In the genomic region with DNA sequence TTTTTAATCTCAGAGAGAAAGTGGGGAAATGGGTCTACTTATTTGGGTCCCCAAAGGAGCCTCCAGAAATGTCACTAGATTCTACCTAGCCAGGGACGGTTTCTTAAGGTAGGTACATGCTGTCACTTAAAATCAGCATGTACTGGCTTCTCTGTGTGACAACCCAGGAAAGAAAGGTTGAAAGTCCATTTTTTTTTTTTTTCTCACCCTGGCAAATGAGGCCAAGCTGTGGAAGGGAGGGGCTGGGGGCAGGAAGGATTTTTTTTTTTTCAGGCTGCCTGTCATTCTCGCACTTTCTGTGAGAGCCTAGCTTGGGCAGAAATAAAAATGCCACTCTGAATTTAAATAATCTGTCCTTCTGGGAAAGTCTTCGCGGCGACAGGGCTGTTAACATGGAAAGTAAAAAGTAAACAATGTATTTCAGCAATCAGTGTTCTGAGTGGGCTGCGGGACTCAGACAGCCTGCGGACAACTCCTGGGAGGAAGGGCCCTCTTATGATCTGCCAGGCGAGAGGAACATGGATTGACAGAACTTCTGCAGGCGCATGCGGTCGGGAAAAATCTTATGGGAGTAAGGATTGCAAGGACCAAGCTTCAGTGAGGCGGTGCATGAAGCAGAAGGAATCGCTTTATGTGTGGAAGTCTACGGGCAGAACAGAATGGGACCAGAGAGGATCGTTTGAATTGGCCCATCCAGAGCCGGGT, we compare ENCODE assay signal across 8 mouse cellular contexts.
DNase-seq lines count a peak whose midpoint lies in the region; ATAC-seq and TF ChIP-seq lines count a peak whose summit lies in the region.

No protein-coding gene starts in this region.

- H3K4me1 ChIP-seq in cerebellum, adult 2 months (ENCODE audit: control insufficient read depth, insufficient read depth, low read length) = no peaks in the 10 kb centered on the region
- peaks cover 0 to 2% of the 10 kb centered on the region in 2 experiments; a peak in 1 of 4 replicates for H3K4me1 ChIP-seq in ES-E14 (ENCODE audit: control insufficient read depth in 2 of 2, insufficient read depth in 2 of 2, low read length in 2 of 2, poor library complexity in 1 of 2)
- H3K4me1 ChIP-seq in hindbrain, embryonic 11.5 days (replicated peaks; ENCODE audit: control insufficient read depth, insufficient read depth, low read length) = 0 out of 2 replicates have a peak, but pooled peaks cover 2% of the 10 kb centered on the region
- no peaks in the 10 kb centered on the region for H3K4me1 ChIP-seq in liver, embryonic 15.5 days (replicated peaks)

- no peak overlapping the region for H3K27ac ChIP-seq in cerebellum, adult 2 months (ENCODE audit: insufficient read depth, low read length)
- no peak overlapping the region for H3K27ac ChIP-seq in ES-E14 (ENCODE audit: insufficient read depth, low read depth, low read length, poor library complexity, severe bottlenecking)
- H3K27ac ChIP-seq in hindbrain, embryonic 11.5 days (ENCODE audit: low read depth, low read length) = no peak overlapping the region
- H3K27ac ChIP-seq in liver, embryonic 15.5 days (replicated peaks) = no peak overlapping the region

- 4% methylated on average over 16 of the region's 16 CpGs for WGBS in cerebellum, adult 2 months
- 22% methylated on average over 16 of the region's 16 CpGs for WGBS in hindbrain, embryonic 11.5 days
- WGBS in liver, embryonic 15.5 days (ENCODE audit: insufficient replicate concordance) = 21% methylated on average over 16 of the region's 16 CpGs

- TF ChIP-seq POLR2A in cerebellum, adult 2 months (IDR thresholded peaks at IDR 0.05; ENCODE audit: borderline replicate concordance, insufficient read depth, low read length) = no peak

- no peaks in the 10 kb centered on the region for H3K9me3 ChIP-seq in ES-E14 (ENCODE audit: control insufficient read depth, insufficient read depth, low read depth, low read length)
- no peaks in the 10 kb centered on the region for H3K9me3 ChIP-seq in hindbrain, embryonic 11.5 days (ENCODE audit: control insufficient read depth, low read length)
- H3K9me3 ChIP-seq in liver, embryonic 15.5 days (replicated peaks) = no peaks in the 10 kb centered on the region

- no peak for DNase-seq in cerebellum, adult 2 months
- DNase-seq in cerebellum, adult 11-12 months = no peak
- no peak for DNase-seq in ES-E14 (ENCODE audit: low read depth, low spot score)
- no peak for DNase-seq in hindbrain, embryonic 11.5 days (ENCODE audit: low spot score)
- DNase-seq in layer of hippocampus, postnatal 36 days = no peak
- no peak for DNase-seq in embryo, embryonic 9.5 days (ENCODE audit: extremely low spot score)
- DNase-seq in spleen, adult 18-20 months = no peak

- H3K4me2 ChIP-seq in hindbrain, embryonic 11.5 days (replicated peaks; ENCODE audit: low read depth, low read length) = peak overlapping the region; percentile 51
- H3K4me2 ChIP-seq in liver, embryonic 15.5 days = peak overlapping the region; percentile 56

- peak overlapping the region; percentile 29 for H3K4me3 ChIP-seq in cerebellum, adult 2 months (replicated peaks; ENCODE audit: insufficient read depth, low read depth, low read length)
- peak overlapping the region; percentile 10 to 20; a peak in 2 of 4 replicates for H3K4me3 ChIP-seq in ES-E14 (ENCODE audit: insufficient read depth in 1 of 2, low read depth in 1 of 2, low read length in 2 of 2, poor library complexity in 1 of 2, severe bottlenecking in 1 of 2)
- peak overlapping the region; percentile 20 for H3K4me3 ChIP-seq in hindbrain, embryonic 11.5 days (ENCODE audit: low read depth, low read length)
- H3K4me3 ChIP-seq in liver, embryonic 15.5 days (replicated peaks) = peak overlapping the region; percentile 26

- no peaks in the 10 kb centered on the region for H3K36me3 ChIP-seq in ES-E14 (ENCODE audit: control insufficient read depth, insufficient read depth, low read length, poor library complexity, severe bottlenecking)
- no peaks in the 10 kb centered on the region for H3K36me3 ChIP-seq in hindbrain, embryonic 11.5 days (ENCODE audit: control insufficient read depth, insufficient read depth, low read length)
- H3K36me3 ChIP-seq in liver, embryonic 15.5 days (replicated peaks) = no peaks in the 10 kb centered on the region

- in situ Hi-C loops in ES-E14 (cut with MboI; ENCODE audit: low sequenced_read_pairs in 2 of 2, unreplicated experiment in 2 of 2) = no loop called here

- no peaks in the 10 kb centered on the region; the same call in 1 of the 2 replicates for H3K27me3 ChIP-seq in cerebellum, adult 2 months (ENCODE audit: control insufficient read depth, insufficient read depth, low read length)
- no peaks in the 10 kb centered on the region; the same call in 1 of the 2 replicates for H3K27me3 ChIP-seq in hindbrain, embryonic 11.5 days (ENCODE audit: control insufficient read depth, insufficient read depth, low read length)
- H3K27me3 ChIP-seq in liver, embryonic 15.5 days = no peaks in the 10 kb centered on the region

- ATAC-seq in hindbrain, embryonic 11.5 days (ENCODE audit: low FRiP score) = peak; percentile 48
- no peak for ATAC-seq in liver, embryonic 15.5 days (ENCODE audit: insufficient read depth)

- peak overlapping the region; percentile 33; the same call in 1 of the 2 replicates for H3K9ac ChIP-seq in ES-E14 (ENCODE audit: insufficient read depth, low read depth, low read length, poor library complexity, severe bottlenecking)
- peak overlapping the region; percentile 44 for H3K9ac ChIP-seq in hindbrain, embryonic 11.5 days (ENCODE audit: low read depth, low read length)
- H3K9ac ChIP-seq in liver, embryonic 15.5 days = no peak overlapping the region

- TF ChIP-seq CTCF in cerebellum, adult 2 months (IDR thresholded peaks at IDR 0.05; ENCODE audit: borderline replicate concordance, insufficient read depth, low read depth, low read length) = no peak

TF ChIP-seq in ES-E14, 5 proteins besides CTCF, POLR2A, EP300 and RAD21:
- TF ChIP-seq ZC3H11A (IDR thresholded peaks at IDR 0.05; ENCODE audit: borderline replicate concordance, low read depth, low read length) = no peak
- TF ChIP-seq ZNF384 (IDR thresholded peaks at IDR 0.05; ENCODE audit: low read depth, low read length) = no peak
- no peak for TF ChIP-seq HCFC1 (IDR thresholded peaks at IDR 0.05; ENCODE audit: borderline replicate concordance, insufficient read depth, low read length)
- TF ChIP-seq MAFK (IDR thresholded peaks at IDR 0.05; ENCODE audit: insufficient read depth, low read depth, low read length) = no peak
